Mouse (Mus musculus): ENCODE results near the gene Rbfox3.

- TF ChIP-seq CTCF (IDR thresholded peaks at IDR 0.05; ENCODE audit: low read depth, low read length) (no peak), POLR2A (IDR thresholded peaks at IDR 0.05; ENCODE audit: borderline replicate concordance, low read depth, low read length) (no peak)
These were observed 70.4 kb downstream of the Rbfox3 start for GRCm38 (mm10) chr11:118840992-118841391.

Data from bone marrow macrophage, adult 2 months (primary cell).